Mouse (Mus musculus) limb, embryonic 15.5 days (tissue): Measurements from ENCODE around the gene Ift46. TPM values are rescaled to one million over a fixed set of nuclear protein-coding genes. Genes with fewer than 3 reads are reported as not detected.

Source experiments
- ATAC-seq: fragments of 200-750 bp; cut with Nextera tagmentation; 2 replicates; pipeline ENCODE4 v1.8.0; 2017; ENCODE audit warnings: low read depth, moderate TSS enrichment; ENCODE audit not compliant: insufficient number of reproducible peaks, low FRiP score, low TSS enrichment
- H3K27ac ChIP-seq: fragments of 300-500 bp; sonication (generic); 2 replicates; pipeline ENCODE4 v1.5.1; 2015; ENCODE audit warnings: moderate library complexity, mild to moderate bottlenecking, inconsistent platforms
- H3K27me3 ChIP-seq: fragments of 300-500 bp; sonication (generic); 2 replicates; pipeline ENCODE4 v1.6.1; 2015; ENCODE audit warnings: inconsistent platforms
- H3K36me3 ChIP-seq: fragments of 300-500 bp; sonication (generic); 2 replicates; pipeline ENCODE4 v1.6.1; 2015; ENCODE audit warnings: inconsistent platforms
- H3K4me1 ChIP-seq: fragments of 300-500 bp; sonication (generic); 2 replicates; pipeline ENCODE4 v1.6.1; 2015; ENCODE audit warnings: inconsistent platforms
- H3K4me2 ChIP-seq: fragments of 300-500 bp; sonication (generic); 2 replicates; pipeline ENCODE4 v1.6.1; 2015; ENCODE audit warnings: mild to moderate bottlenecking, inconsistent platforms
- H3K4me3 ChIP-seq: fragments of 300-500 bp; sonication (generic); 2 replicates; pipeline ENCODE4 v1.5.1; 2015; ENCODE audit warnings: mild to moderate bottlenecking, inconsistent platforms
- H3K9ac ChIP-seq: fragments of 300-500 bp; sonication (generic); 2 replicates; pipeline ENCODE4 v1.6.1; 2015; ENCODE audit warnings: inconsistent platforms
- H3K9me3 ChIP-seq: fragments of 300-500 bp; sonication (generic); 2 replicates; pipeline ENCODE4 v1.6.1; 2016; ENCODE audit warnings: inconsistent platforms
- WGBS: fragments of 180-500 bp; shearing (Covaris S2); methylation state at CpG from one replicate; pipeline ENCODE4 v1.1.7; 2015; 5-methylcytosine and 5-hydroxymethylcytosine counted together
- polyA plus RNA-seq: library from polyadenylated mRNA; unstranded; fragments of >200 nt; fragmentation: Nextera tagmentation; extraction: Ambion mirVana; gene quantifications from 2 replicates; pipeline ENCODE4 v1.2.1, GENCODE M21; 2015

The Ift46 gene
- polyA plus RNA-seq, 1 experiment from 2014 or later, result 106 TPM

DNA sequence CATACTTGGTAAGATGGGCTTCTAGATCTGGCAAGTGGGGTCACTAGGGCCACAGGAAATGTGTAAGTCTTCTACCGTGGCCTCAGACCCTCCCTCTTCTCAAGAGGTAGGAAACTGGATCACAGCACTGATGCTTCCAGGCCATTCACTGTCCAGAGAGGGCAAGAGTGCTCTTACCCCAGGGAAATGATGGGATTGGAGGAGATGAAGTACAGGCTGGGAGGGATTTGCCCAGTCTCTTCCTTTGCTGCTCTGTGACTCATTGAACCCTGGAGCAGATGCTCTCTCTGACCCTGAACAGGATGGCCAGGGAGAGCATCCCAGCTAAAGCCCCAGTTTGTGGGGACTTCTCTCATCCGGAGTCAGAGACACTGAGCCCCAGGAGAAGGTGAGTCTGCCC lies 43.0 kb upstream of the Ift46 start:
- Histone ChIP-seq H3K4me2 (no peak overlapping the region), H3K9me3 (no peaks in the 10 kb centered on the region), H3K4me3 (no peak overlapping the region), H3K27me3 (no peaks in the 10 kb centered on the region), H3K9ac (no peak overlapping the region), H3K27ac (peak overlapping the region; percentile 61; the same call in 1 of the 2 replicates), H3K36me3 (peaks cover 42% of the 10 kb centered on the region), H3K4me1 (peaks cover 64% of the 10 kb centered on the region)
- 44% methylated on average over 2 of the region's 2 CpGs for WGBS
- ATAC-seq, result no peak

DNA sequence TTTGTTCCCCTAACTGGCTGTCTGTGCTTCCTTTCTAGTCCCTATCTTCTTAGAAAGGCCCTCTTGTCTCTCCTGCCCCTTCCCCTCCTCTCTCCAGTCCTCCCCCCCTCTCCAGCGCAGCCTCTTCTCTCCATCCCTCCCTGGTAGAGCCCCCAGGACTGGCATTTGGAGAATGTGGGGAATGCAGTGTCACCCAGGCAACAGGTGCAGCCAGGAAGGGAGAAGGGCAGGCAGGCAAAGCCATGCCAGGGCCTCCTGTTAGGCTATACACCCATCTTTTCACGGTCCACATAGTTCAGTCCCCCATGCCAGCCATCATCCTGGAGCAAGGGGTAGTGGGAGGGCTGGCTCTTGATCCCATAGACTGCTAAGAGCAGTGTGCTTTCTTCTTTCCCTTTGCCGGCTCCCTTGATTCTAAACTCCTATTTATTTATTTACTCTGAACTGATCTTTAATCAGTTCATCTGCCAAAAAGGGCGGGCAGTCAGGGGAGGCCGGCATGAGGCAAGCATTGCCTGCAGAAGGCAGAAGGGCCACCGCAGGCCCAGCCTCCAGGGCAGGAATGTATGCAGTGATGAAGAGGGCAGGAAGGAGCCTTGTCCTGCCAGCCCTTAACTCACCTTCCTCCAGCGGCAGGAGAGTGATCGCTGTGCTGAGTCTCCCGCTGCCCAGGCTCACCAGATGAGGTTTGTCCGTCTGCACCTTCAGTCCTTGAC lies 41.1 kb upstream of the Ift46 start:
- no peak overlapping the region for H3K4me3 ChIP-seq
- H3K27ac ChIP-seq, result no peak overlapping the region; the same call in 1 of the 2 replicates
- peaks cover 42% of the 10 kb centered on the region for H3K36me3 ChIP-seq
- H3K9me3 ChIP-seq, result no peaks in the 10 kb centered on the region
- ATAC-seq, result no peak
- WGBS, result 54% methylated on average over 10 of the region's 10 CpGs
- peaks cover 47% of the 10 kb centered on the region for H3K4me1 ChIP-seq
- no peak overlapping the region for H3K9ac ChIP-seq
- no peaks in the 10 kb centered on the region for H3K27me3 ChIP-seq
- no peak overlapping the region for H3K4me2 ChIP-seq

DNA sequence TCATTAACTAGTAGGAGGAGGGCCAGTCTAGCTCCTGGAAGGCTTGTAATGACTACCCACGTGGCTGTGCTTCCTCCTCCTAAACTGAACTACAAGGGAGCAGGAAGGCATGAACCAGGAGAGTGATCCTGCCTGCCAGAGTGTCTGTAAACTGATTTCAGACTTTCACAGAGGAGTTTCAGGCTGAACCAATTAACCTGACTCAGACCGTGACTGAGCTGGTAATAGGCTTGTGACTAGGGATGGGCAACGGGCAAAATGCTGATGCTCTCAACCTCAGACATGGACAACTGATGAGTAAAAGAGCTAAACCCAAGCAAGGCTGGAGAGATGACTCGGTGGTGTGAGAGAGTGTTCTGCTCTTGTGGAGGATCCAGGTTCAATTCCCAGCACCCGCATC lies 40.3 kb upstream of the Ift46 start:
- peaks cover 47% of the 10 kb centered on the region for H3K4me1 ChIP-seq
- 53% methylated on average over 5 of the region's 5 CpGs for WGBS

DNA sequence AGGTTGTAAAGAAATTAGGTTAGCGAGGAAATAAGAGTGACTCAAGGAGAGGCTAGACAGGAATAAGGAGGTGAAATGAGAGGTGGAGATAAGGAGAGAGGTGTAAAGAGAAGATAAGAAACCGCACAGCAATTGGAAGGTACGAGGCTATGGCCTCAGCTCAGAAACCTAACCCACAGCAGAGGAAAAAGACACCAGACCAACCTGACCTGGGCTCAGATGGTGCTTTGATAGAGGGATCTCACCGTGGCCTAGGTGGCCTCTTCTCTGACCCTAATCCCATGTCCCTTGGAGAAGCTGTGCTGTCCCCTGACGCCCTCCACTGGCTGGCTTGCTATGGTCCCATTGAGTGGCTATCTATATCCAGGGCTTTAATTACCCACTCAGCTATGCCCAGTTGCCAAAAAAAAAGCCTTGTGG lies 35.6 kb upstream of the Ift46 start:
- H3K27ac ChIP-seq, result peak overlapping the region; percentile 93
- peak overlapping the region; percentile 67; the same call in 1 of the 2 replicates for H3K4me3 ChIP-seq
- no peaks in the 10 kb centered on the region for H3K27me3 ChIP-seq
- no peak overlapping the region for H3K9ac ChIP-seq
- H3K4me1 ChIP-seq, result peaks cover 52% of the 10 kb centered on the region
- peak overlapping the region; percentile 95; the same call in 1 of the 2 replicates for H3K4me2 ChIP-seq
- no peak for ATAC-seq
- peaks cover 6% of the 10 kb centered on the region for H3K36me3 ChIP-seq
- no peaks in the 10 kb centered on the region for H3K9me3 ChIP-seq
- WGBS, result 70% methylated on average over 5 of the region's 5 CpGs

More for the DNA sequence above, 40.3 kb upstream of the Ift46 start:
- Histone ChIP-seq H3K9ac (no peak overlapping the region), H3K4me2 (no peak overlapping the region), H3K27ac (no peak overlapping the region), H3K27me3 (no peaks in the 10 kb centered on the region), H3K36me3 (peaks cover 42% of the 10 kb centered on the region), H3K9me3 (no peaks in the 10 kb centered on the region), H3K4me3 (no peak overlapping the region)
- ATAC-seq, result no peak

DNA sequence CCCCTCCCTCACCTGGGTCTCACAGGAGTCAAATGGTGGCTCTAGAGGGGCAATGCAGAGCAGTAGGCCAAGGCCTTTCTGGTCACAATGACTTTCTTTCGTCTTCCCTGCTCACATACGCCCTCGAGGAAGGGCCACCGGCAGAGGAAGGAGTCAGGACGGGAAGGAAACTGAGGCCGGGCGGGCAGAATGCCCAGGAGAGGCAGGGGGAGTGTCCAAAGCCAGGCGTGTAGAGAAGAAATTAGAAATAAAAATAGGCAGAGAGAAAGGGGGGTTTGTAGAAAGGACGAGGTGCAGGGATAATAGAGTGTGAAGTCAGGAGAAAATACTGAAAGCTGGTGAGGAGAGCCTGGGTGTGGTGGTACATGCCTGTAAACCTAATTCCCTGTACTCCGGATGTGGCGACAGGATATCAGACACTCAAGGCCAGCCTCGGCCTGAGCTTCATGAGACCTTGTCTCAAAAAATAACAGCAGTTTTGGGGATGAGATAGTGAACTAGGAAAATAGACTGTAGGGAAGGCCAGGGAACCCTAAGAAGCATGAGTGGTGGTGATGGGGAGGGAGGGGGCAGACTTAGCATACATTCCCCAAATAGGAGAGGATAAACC lies 34.7 kb upstream of the Ift46 start:
- no peaks in the 10 kb centered on the region; the same call in 1 of the 2 replicates for H3K36me3 ChIP-seq
- H3K27me3 ChIP-seq, result no peaks in the 10 kb centered on the region
- H3K9ac ChIP-seq, result peak overlapping the region; percentile 62; the same call in 1 of the 2 replicates
- ATAC-seq, result no peak
- peak overlapping the region; percentile 93 for H3K27ac ChIP-seq
- no peaks in the 10 kb centered on the region for H3K9me3 ChIP-seq
- peak overlapping the region; percentile 67 for H3K4me3 ChIP-seq
- peak overlapping the region; percentile 95 for H3K4me2 ChIP-seq
- 53% methylated on average over 12 of the region's 12 CpGs for WGBS
- H3K4me1 ChIP-seq, result peaks cover 56% of the 10 kb centered on the region

DNA sequence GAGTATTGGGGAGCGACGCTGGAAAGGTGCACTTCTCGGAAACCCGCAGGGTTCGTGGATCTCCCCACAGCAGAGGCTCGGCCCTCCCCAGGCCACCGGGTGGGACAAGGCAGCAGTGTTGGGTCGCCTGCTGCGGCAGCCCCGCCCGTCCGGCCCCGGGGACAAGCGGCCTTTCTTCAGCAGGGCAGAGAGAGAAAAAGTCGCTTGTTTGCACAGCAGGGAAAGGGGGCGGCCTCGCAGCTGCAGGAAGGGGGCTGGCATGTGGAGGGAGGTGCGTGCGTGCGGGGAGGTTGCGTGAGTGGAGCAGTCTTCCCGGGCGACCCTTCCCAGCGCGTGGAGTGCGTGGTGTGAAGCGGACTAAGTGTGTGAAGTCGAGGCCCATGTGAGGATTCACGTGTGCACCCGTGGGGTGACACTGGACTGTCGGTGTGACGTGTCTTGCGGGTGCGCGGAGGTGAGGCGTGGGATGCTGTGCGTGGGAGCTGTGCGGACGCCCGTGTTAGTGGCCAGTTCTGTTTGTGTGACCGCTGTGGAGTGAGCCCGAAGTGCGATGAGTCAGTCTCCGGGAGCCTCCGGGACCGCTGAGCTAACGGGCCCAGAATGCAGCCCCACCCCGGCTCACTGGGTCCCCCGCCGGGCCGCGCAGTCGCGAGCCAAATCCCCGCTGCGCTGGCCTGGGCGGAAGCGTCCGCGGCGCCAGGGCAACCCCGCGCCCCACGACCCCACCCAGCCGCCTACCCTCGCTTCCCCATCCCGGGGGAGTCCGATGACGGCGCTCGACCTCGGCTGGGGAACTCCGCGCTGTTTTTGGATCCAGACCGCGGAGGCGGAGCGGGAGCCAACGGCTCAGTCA lies 33.8 kb upstream of the Ift46 start:
- peak overlapping the region; percentile 67 for H3K4me3 ChIP-seq
- H3K4me2 ChIP-seq, result peak overlapping the region; percentile 95
- peak overlapping the region; percentile 93 for H3K27ac ChIP-seq
- no peaks in the 10 kb centered on the region for H3K36me3 ChIP-seq
- peak; percentile 21; the same call in 1 of the 2 replicates for ATAC-seq
- peak overlapping the region; percentile 62 for H3K9ac ChIP-seq
- no peaks in the 10 kb centered on the region for H3K9me3 ChIP-seq
- H3K27me3 ChIP-seq, result no peaks in the 10 kb centered on the region
- 1% methylated on average over 78 of the region's 79 CpGs for WGBS
- H3K4me1 ChIP-seq, result peaks cover 56% of the 10 kb centered on the region

DNA sequence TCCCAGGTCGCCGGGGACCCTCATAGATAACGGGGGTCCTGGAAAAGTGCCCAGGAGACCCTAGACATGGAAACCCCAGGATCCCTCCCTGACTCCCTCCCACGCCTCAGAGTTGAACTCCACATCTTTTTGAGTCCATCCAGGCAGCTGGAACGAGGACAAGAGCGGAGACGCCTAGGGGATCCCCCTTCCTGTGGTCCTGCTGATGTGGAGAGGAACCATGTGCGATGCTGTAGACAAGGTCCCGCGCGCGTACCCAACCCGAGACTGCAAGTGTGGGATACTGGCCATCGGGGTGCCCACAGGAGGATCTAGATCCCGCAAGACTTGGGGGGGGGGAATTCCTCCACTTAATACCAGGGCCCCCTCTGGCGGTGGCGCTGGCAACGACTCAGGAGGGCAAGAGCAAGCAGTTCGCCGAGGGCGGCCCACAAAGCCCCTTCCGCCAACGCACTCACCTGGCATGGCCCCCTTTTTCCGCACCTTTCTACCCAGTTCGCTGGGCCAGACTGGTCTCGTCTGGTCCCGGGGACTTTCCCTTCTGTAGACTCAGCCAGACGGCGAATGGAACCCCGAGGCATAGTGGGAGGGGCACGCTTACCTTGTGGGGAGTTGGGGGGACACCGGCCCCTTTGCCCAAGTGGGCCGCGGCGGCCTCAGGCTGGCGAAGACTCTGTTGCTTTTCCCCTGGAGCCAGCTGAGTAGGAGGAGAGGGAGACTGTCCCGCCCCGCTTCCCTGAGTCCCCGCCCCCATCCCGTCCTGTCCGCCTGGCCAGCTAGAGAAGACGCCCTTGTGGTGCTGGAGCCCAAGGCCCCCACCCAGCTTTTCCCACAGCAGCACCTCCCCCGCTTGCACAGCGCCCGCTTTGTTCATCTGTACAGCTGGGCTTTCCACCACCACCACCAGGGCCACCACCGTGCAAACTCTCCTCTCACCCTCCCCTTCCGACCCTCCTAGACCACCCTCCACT lies 32.9 kb upstream of the Ift46 start, which contains the start of gene Phldb1:
Phldb1 (minus strand) TSS at position 675 of the 971 bp plus-strand sequence.
- Histone ChIP-seq H3K27me3 (no peaks in the 10 kb centered on the region), H3K9ac (peak within 1 kb of the TSS; percentile 62), H3K4me1 (peaks cover 56% of the 10 kb centered on the region), H3K36me3 (no peaks in the 10 kb centered on the region), H3K27ac (peak within 1 kb of the TSS; percentile 93), H3K4me2 (peak within 1 kb of the TSS; percentile 95), H3K9me3 (no peaks in the 10 kb centered on the region), H3K4me3 (peak within 1 kb of the TSS; percentile 67)
- peak; percentile 80 for ATAC-seq
- WGBS, result 1% methylated on average over 46 of the region's 47 CpGs

DNA sequence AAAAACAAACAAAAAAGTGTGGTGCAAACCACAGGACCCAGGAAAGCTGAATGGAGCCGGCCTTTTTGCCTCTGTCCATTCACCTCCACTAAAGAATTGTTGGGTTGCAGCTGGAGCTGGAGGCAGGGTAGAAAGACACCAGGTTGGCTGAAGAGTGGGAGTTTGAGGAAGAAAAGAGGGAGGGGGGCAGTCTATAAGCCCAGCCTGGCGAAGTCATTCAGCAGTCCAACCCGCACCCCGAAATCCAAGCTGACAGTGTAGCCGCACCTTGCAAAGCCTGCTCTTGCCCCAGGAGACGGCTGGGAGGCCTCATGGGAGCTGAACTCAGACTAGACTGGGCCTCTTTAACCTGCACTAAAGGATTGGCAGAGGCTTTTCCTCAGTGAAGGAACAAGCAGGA lies 31.8 kb upstream of the Ift46 start:
- Histone ChIP-seq H3K4me2 (peak overlapping the region; percentile 95; the same call in 1 of the 2 replicates), H3K4me3 (no peak overlapping the region), H3K27ac (peak overlapping the region; percentile 93)

DNA sequence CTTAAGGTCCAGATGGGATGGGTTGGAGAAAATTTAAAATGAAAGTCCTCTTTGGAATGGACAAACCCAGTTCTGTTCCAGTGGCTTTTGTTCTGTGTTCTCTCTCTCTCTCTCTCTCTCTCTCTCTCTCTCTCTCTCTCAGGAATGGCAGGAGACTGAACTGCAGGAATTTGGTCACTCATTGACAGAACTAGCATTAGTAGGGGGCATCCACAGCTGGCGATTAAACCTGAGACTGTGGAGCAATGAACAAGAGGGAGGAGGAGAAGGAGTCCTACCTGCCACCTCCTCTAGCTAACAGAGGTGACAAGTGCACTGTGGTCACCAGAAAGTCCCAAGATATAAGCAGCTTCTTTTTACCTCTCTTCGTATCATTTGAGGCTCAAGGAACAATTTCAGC lies 31.4 kb upstream of the Ift46 start:
- H3K4me1 ChIP-seq, result peaks cover 56% of the 10 kb centered on the region
- WGBS, result 61% methylated on average over 2 of the region's 2 CpGs
- ATAC-seq, result no peak

More for the DNA sequence above, 31.8 kb upstream of the Ift46 start:
- H3K27me3 ChIP-seq, result no peaks in the 10 kb centered on the region
- no peak for ATAC-seq
- no peak overlapping the region for H3K9ac ChIP-seq
- H3K36me3 ChIP-seq, result no peaks in the 10 kb centered on the region
- WGBS, result 77% methylated on average over 6 of the region's 6 CpGs
- peaks cover 56% of the 10 kb centered on the region for H3K4me1 ChIP-seq
- no peaks in the 10 kb centered on the region for H3K9me3 ChIP-seq

DNA sequence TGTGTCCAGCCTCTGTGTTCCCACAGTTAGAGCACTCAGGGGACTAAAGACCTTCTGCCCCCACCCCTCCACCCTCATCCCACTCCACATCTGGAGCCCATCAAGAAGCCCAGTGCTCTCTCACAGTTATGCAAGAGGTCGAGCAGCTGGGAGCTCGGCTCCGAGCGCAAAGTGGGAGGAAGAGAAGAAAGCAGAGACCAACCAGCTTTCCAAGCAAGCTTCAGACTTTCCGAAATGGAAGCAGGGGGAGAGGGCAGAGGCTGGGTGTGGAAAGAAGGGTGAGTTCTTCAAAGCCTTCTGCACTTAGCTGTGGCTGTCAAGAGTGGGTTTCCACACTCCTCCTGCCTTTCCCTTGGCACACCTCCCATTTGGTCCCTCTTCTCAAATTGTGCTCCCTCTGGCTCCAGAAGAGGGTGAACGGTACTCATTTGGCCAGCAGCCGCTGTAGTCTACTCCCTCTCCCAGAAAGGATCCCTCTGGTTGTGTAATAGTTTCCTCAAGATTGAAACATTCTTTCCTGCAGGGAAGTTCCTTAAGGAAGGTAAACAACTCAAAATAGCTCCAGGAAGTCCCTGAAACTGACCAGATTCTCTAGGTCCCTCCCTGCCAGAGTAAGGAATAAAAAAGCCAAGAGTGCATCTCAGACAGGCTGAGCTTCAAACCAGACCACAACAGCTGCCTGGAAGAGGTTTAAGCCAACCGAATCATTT lies 30.3 kb upstream of the Ift46 start:
- Histone ChIP-seq H3K4me1 (peaks cover 52% of the 10 kb centered on the region), H3K9me3 (no peaks in the 10 kb centered on the region), H3K36me3 (peaks cover 8% of the 10 kb centered on the region), H3K27ac (peak overlapping the region; percentile 93), H3K27me3 (no peaks in the 10 kb centered on the region), H3K4me2 (peak overlapping the region; percentile 25; the same call in 1 of the 2 replicates), H3K4me3 (no peak overlapping the region), H3K9ac (no peak overlapping the region)
- WGBS, result 14% methylated on average over 8 of the region's 8 CpGs
- peak; percentile 61 for ATAC-seq

More for the DNA sequence above, 31.4 kb upstream of the Ift46 start:
- Histone ChIP-seq H3K9me3 (no peaks in the 10 kb centered on the region), H3K9ac (no peak overlapping the region), H3K27me3 (no peaks in the 10 kb centered on the region), H3K36me3 (peaks cover 3% of the 10 kb centered on the region; the same call in 1 of the 2 replicates), H3K4me2 (no peak overlapping the region), H3K27ac (peak overlapping the region; percentile 93), H3K4me3 (no peak overlapping the region)
